8 mouse cellular contexts compared by ENCODE assay signal in the genomic region with DNA sequence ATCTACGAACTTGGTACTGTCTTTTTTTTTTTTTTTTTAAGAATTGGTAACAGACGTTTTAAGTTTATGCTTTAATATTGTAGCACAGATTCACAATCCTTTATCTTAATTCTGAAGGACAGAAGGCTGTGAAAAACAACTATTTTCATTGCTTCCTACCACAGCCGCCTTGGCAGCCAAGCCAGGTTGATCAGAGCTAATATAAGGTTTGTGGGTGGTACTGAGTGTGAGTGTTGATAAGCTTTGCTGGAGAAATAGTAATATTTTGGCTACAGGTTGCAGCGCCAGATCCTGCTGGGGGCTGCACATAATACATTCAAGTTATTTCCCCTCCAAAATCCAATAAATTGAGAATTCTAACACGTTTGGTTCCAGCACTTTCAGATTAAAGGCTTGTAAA. TPM values are rescaled to one million over a fixed set of nuclear protein-coding genes. Genes with fewer than 3 reads are reported as not detected.
DNase-seq lines count a peak whose midpoint lies in the region; ATAC-seq and TF ChIP-seq lines count a peak whose summit lies in the region.

No protein-coding gene starts in this region.

- H3K4me1 ChIP-seq in heart, embryonic 11.5 days (ENCODE audit: control insufficient read depth, insufficient read depth, low read length), result peaks cover 30% of the 10 kb centered on the region
- peaks cover 12 to 27% of the 10 kb centered on the region in 2 experiments for H3K4me1 ChIP-seq in MEL (ENCODE audit: control insufficient read depth in 1 of 2, insufficient read depth in 2 of 2, low read length in 2 of 2)
- H3K4me1 ChIP-seq in hindbrain, embryonic 10.5 days (replicated peaks), result peaks cover 33% of the 10 kb centered on the region

- H3K36me3 ChIP-seq in heart, embryonic 11.5 days (ENCODE audit: control insufficient read depth, insufficient read depth, low read length), result peaks cover 13% of the 10 kb centered on the region
- H3K36me3 ChIP-seq in MEL (ENCODE audit: control insufficient read depth in 1 of 2, insufficient read depth in 2 of 2, low read length in 2 of 2) (peaks cover 25 to 42% of the 10 kb centered on the region in 2 experiments), macrophage (ENCODE audit: inconsistent target) (peaks cover 19% of the 10 kb centered on the region)
- peaks cover 41% of the 10 kb centered on the region for H3K36me3 ChIP-seq in hindbrain, embryonic 10.5 days

- H3K9ac ChIP-seq in heart, embryonic 11.5 days (ENCODE audit: low read depth, low read length), result peak overlapping the region; percentile 52; the same call in 1 of the 2 replicates
- H3K9ac ChIP-seq in MEL (ENCODE audit: control insufficient read depth, low read depth, low read length, poor library complexity, severe bottlenecking), result peak overlapping the region; percentile 28

- no peak for TF ChIP-seq RAD21 in MEL (IDR thresholded peaks at IDR 0.05; ENCODE audit: low read depth, low read length)

- peaks cover 20% of the 10 kb centered on the region for H3K79me2 ChIP-seq in MEL (ENCODE audit: control insufficient read depth, insufficient read depth, low read length, poor library complexity)
- H3K79me2 ChIP-seq in macrophage (ENCODE audit: inconsistent target), result peaks cover 60% of the 10 kb centered on the region

- H3K4me3 ChIP-seq in heart, embryonic 11.5 days (ENCODE audit: low read depth, low read length), result peak overlapping the region; percentile 94
- H3K4me3 ChIP-seq in MEL (ENCODE audit: control insufficient read depth in 1 of 2, insufficient read depth in 1 of 2, low read depth in 2 of 2, low read length in 2 of 2) (peak overlapping the region; percentile 18 to 78), macrophage (ENCODE audit: inconsistent target) (peak overlapping the region; percentile 64)
- peak overlapping the region; percentile 99 for H3K4me3 ChIP-seq in hindbrain, embryonic 10.5 days

- TF ChIP-seq POLR2A in MEL (IDR thresholded peaks at IDR 0.05; ENCODE audit: control insufficient read depth in 1 of 2, insufficient read depth in 1 of 2, low read depth in 1 of 2, low read length in 2 of 2, poor library complexity in 1 of 2), result no peak

- no peak; a peak in 1 of 4 replicates for TF ChIP-seq EP300 in MEL (IDR thresholded peaks at IDR 0.05; ENCODE audit: low read depth in 1 of 2, low read length in 2 of 2)

- no peak overlapping the region for H3K27ac ChIP-seq in heart, embryonic 11.5 days (ENCODE audit: low read depth, low read length)
- H3K27ac ChIP-seq in MEL (ENCODE audit: control insufficient read depth, low read depth, low read length) (no peak overlapping the region), macrophage (no peak overlapping the region)
- no peak overlapping the region for H3K27ac ChIP-seq in hindbrain, embryonic 10.5 days

- no peak for TF ChIP-seq CTCF in MEL (IDR thresholded peaks at IDR 0.05 in 2 of 3, conservative IDR thresholded peaks at IDR 0.05 in 1 of 3; ENCODE audit: control insufficient read depth in 1 of 3, insufficient read depth in 1 of 3, low read depth in 2 of 3, low read length in 3 of 3, poor library complexity in 1 of 3, severe bottlenecking in 1 of 3)

- ATAC-seq in heart, embryonic 11.5 days (replicated peaks; ENCODE audit: insufficient number of reproducible peaks, low FRiP score, low TSS enrichment), result no peak

- WGBS in heart, embryonic 11.5 days (ENCODE audit: insufficient replicate concordance), result 42% methylated on average over 5 of the region's 5 CpGs
- WGBS in hindbrain, embryonic 10.5 days, result 67% methylated on average over 5 of the region's 5 CpGs
- 63% methylated on average over 4 of the region's 5 CpGs for WGBS in macrophage (ENCODE audit: missing documents)

- intact Hi-C loops in heart, postnatal 14 days (cut with DNase I), result no loop called here

- no peaks in the 10 kb centered on the region for H3K9me3 ChIP-seq in heart, embryonic 11.5 days (replicated peaks; ENCODE audit: control insufficient read depth, low read length)
- H3K9me3 ChIP-seq in MEL (replicated peaks; ENCODE audit: insufficient read depth, low read length), result no peaks in the 10 kb centered on the region
- no peaks in the 10 kb centered on the region for H3K9me3 ChIP-seq in hindbrain, embryonic 10.5 days

- no peaks in the 10 kb centered on the region for H3K27me3 ChIP-seq in heart, embryonic 11.5 days (ENCODE audit: control insufficient read depth, insufficient read depth, low read length)
- no peaks in the 10 kb centered on the region for H3K27me3 ChIP-seq in MEL (ENCODE audit: control insufficient read depth in 1 of 2, insufficient read depth in 2 of 2, low read length in 2 of 2)
- H3K27me3 ChIP-seq in hindbrain, embryonic 10.5 days (ENCODE audit: insufficient read depth, poor library complexity, severe bottlenecking), result peaks cover 3% of the 10 kb centered on the region; the same call in 1 of the 2 replicates

- DNase-seq in heart, postnatal 14 days, result no peak
- DNase-seq in MEL (ENCODE audit: low read depth, low spot score), result peak; percentile 54
- DNase-seq in hindbrain, embryonic 10.5 days (ENCODE audit: low spot score), result no peak
- no peak for DNase-seq in ovary, postnatal 14 days (ENCODE audit: low spot score)
- DNase-seq in kidney, adult 9 months, result no peak
- DNase-seq in adrenal gland, postnatal 25 days, result no peak

- H3K4me2 ChIP-seq in heart, embryonic 11.5 days, result peak overlapping the region; percentile 73

TF ChIP-seq in MEL, 35 proteins besides CTCF, POLR2A, EP300 and RAD21:
- TF ChIP-seq POLR2AphosphoS5 (IDR thresholded peaks at IDR 0.05; ENCODE audit: borderline replicate concordance, low read depth, low read length), result no peak
- 0 out of 2 replicates have a peak, but pooled peaks have one; percentile 30 for TF ChIP-seq TBP (IDR thresholded peaks at IDR 0.05; ENCODE audit: low read depth, low read length)
- TF ChIP-seq GATA1 (IDR thresholded peaks at IDR 0.05; ENCODE audit: low read depth, low read length), result peak; percentile 49; the same call in 1 of the 2 replicates
- peak; percentile 19; the same call in 1 of the 2 replicates for TF ChIP-seq ETS1 (IDR thresholded peaks at IDR 0.05; ENCODE audit: low read depth, low read length)
- TF ChIP-seq UBTF (IDR thresholded peaks at IDR 0.05; ENCODE audit: borderline replicate concordance, insufficient read depth, low read depth, low read length), result no peak
- TF ChIP-seq ZKSCAN1 (IDR thresholded peaks at IDR 0.05; ENCODE audit: low read depth, low read length), result no peak
- peak; percentile 83 for TF ChIP-seq RCOR1 (IDR thresholded peaks at IDR 0.05; ENCODE audit: low read depth, low read length)
TF ChIP-seq in MEL: peak in this region for 4.

RNA-seq across cellular contexts. Expression of gene Slf2, which starts 1.1 kb away (rescaled TPM):
- 57.1 and 62.0 TPM in 2 replicates for polyA plus RNA-seq in heart, embryonic 11.5 days (2014; fragmentation: Nextera tagmentation; extraction: Ambion mirVana)
- total RNA-seq in heart, postnatal 14 days (2021), result 10 to 100 TPM; 26.4 to 26.8 TPM
- 35.4 and 36.7 TPM in 2 replicates for total RNA-seq in MEL (2012; rRNA removed)
- polyA plus RNA-seq in MEL (2012; ENCODE audit: insufficient read depth in 1 of 2, insufficient read length in 2 of 2, low read depth in 1 of 2, low replicate concordance in 2 of 2, missing spikeins in 1 of 2) (100 to 1,000 TPM in 1 of 2 experiments, 10 to 100 TPM in 1; 30.2 to 109 TPM), macrophage (2018) (17.7 to 22.1 TPM (median 21.7 TPM) in 3 replicates)
- polyA plus RNA-seq in hindbrain, embryonic 10.5 days (2016; fragmentation: Nextera tagmentation; extraction: Ambion mirVana), result 28.1 and 39.3 TPM in 2 replicates
- total RNA-seq in macrophage (2018; cell fraction: chromatin; rRNA removed), result 100 to 1,000 TPM in 3 of 26 experiments, 10 to 100 TPM in 23; 34.4 to 118 (median 72.4) TPM
- 10 to 100 TPM; 16.1 to 41.2 (median 27.7) TPM for total RNA-seq in macrophage (2018; cell fraction: cytosol; rRNA removed)
- total RNA-seq in macrophage (2018; cell fraction: nucleus; rRNA removed), result 100 to 1,000 TPM in 1 of 26 experiments, 10 to 100 TPM in 25; 33.7 to 110 (median 52.2) TPM
- total RNA-seq in adrenal gland, postnatal 25 days (2021), result 23.8 and 30.8 TPM in 2 replicates

RNA-seq across cellular contexts. Expression of gene Sema4g, which starts 56.9 kb away (rescaled TPM):
- polyA plus RNA-seq in heart, embryonic 11.5 days (2014; fragmentation: Nextera tagmentation; extraction: Ambion mirVana), result 1.0 and 1.4 TPM in 2 replicates
- under 1 TPM; 0.56 to 0.72 TPM for total RNA-seq in heart, postnatal 14 days (2021)
- total RNA-seq in MEL (2012; rRNA removed), result 0.10 and 0.15 TPM in 2 replicates
- polyA plus RNA-seq in MEL (2012; ENCODE audit: insufficient read depth in 1 of 2, insufficient read length in 2 of 2, low read depth in 1 of 2, low replicate concordance in 2 of 2, missing spikeins in 1 of 2), result under 1 TPM in 1 of 2 experiments, not detected in 1; 0.47 TPM
- 3.6 and 5.9 TPM in 2 replicates for polyA plus RNA-seq in hindbrain, embryonic 10.5 days (2016; fragmentation: Nextera tagmentation; extraction: Ambion mirVana)
- 1 to 10 TPM in 11 of 26 experiments, under 1 TPM in 14, not detected in 1; 0.08 to 2.4 (median 0.87) TPM for total RNA-seq in macrophage (2018; cell fraction: chromatin; rRNA removed)
- under 1 TPM in 5 of 26 experiments, not detected in 21; 0.03 to 0.09 (median 0.05) TPM for total RNA-seq in macrophage (2018; cell fraction: cytosol; rRNA removed)
- total RNA-seq in macrophage (2018; cell fraction: nucleus; rRNA removed), result 1 to 10 TPM in 2 of 26 experiments, under 1 TPM in 22, not detected in 2; 0.11 to 1.5 (median 0.48) TPM
- 0.04 TPM in 1 of 3 replicates, not detected in the others for polyA plus RNA-seq in macrophage (2018)
- total RNA-seq in adrenal gland, postnatal 25 days (2021), result 7.0 and 8.1 TPM in 2 replicates

Comparison
In these comparisons a context has a peak if more than half of its experiments do, and no peak if none do; other contexts are left out.
1. H3K4me3 ChIP-seq: peak in every context shown above with its lines; median percentile 99 in hindbrain, embryonic 10.5 days; 94 in heart, embryonic 11.5 days; 64 in macrophage; 48 in MEL.